Mouse (Mus musculus) G1E-ER4 (cell line): Measurements from ENCODE around the gene Mvb12a. TPM values are rescaled to one million over a fixed set of nuclear protein-coding genes. Genes with fewer than 3 reads are reported as not detected.

Source experiments
- GATA1 ChIP-seq: IDR thresholded peaks from one replicate; pipeline ENCODE4 v1.8.0; 2012; ENCODE audit warnings: low read length, inconsistent platforms
- polyA plus RNA-seq: library from polyadenylated mRNA; stranded (reverse); fragments of >175 nt; gene quantifications from 2 replicates; pipeline ENCODE4 v1.2.3, GENCODE M21; 2012

Mvb12a gene
- polyA plus RNA-seq, 1 experiment, result 147 TPM

- no peak for TF ChIP-seq GATA1
Measured at GRCm38 (mm10) chr8:71516786-71517185, 25.9 kb upstream of the Mvb12a start.

- TF ChIP-seq GATA1, result no peak
Measured at GRCm38 (mm10) chr8:71521634-71522033, 21.1 kb upstream of the Mvb12a start.

- TF ChIP-seq GATA1, result no peak
Measured at GRCm38 (mm10) chr8:71525226-71526050, 17.3 kb upstream of the Mvb12a start, which contains the start of gene Ccdc194. Gene Ccdc194 (minus strand): TSS chr8:71525711.

GRCm38 (mm10) chr8:71526272-71526671 is 16.4 kb upstream of the Mvb12a start:
- TF ChIP-seq GATA1, result no peak

GRCm38 (mm10) chr8:71527162-71527870 is 15.4 kb upstream of the Mvb12a start:
- no peak for TF ChIP-seq GATA1

GRCm38 (mm10) chr8:71528362-71529073 is 14.2 kb upstream of the Mvb12a start:
- no peak for TF ChIP-seq GATA1

GRCm38 (mm10) chr8:71534263-71534810 is 8.4 kb upstream of the Mvb12a start:
- TF ChIP-seq GATA1, result no peak

GRCm38 (mm10) chr8:71535663-71536062 is 7.1 kb upstream of the Mvb12a start:
- TF ChIP-seq GATA1, result no peak

GRCm38 (mm10) chr8:71537028-71537867 is 5.5 kb upstream of the Mvb12a start, which contains the start of gene Bst2:
Gene Bst2 (minus strand): TSS chr8:71537456.
- TF ChIP-seq GATA1, result no peak

- no peak for TF ChIP-seq GATA1
Measured at GRCm38 (mm10) chr8:71543755-71544154, 1.0 kb downstream of the Mvb12a start.

GRCm38 (mm10) chr8:71545053-71545452 is 2.3 kb downstream of the Mvb12a start:
- TF ChIP-seq GATA1, result no peak

GRCm38 (mm10) chr8:71547590-71547989 is 4.9 kb downstream of the Mvb12a start:
- TF ChIP-seq GATA1, result no peak

GRCm38 (mm10) chr8:71550754-71551153 is 8.0 kb downstream of the Mvb12a start:
- TF ChIP-seq GATA1, result no peak

- no peak for TF ChIP-seq GATA1
Measured at GRCm38 (mm10) chr8:71552770-71553169, 10.0 kb downstream of the Mvb12a start.

GRCm38 (mm10) chr8:71554001-71554400 is 11.3 kb downstream of the Mvb12a start:
- no peak for TF ChIP-seq GATA1

- TF ChIP-seq GATA1, result no peak
Measured at GRCm38 (mm10) chr8:71554644-71555043, 11.9 kb downstream of the Mvb12a start.
